Comparison of ENCODE assay signal across 18 mouse cellular contexts in genomic region chr10:20058031-20058430, GRCm38 (mm10).
DNase-seq lines count a peak whose midpoint lies in the region; ATAC-seq and TF ChIP-seq lines count a peak whose summit lies in the region.
"Had no signal": no experiment of that assay in that cellular context is flagged by ENCODE, and none has a peak within 500 bp of the region (broad histone marks: within the 10 kb centered on the region; RNA-seq: fewer than 3 reads in every experiment).

No protein-coding gene starts in this region.

- no peak for TF ChIP-seq EP300 in lung, postnatal 0 days (IDR thresholded peaks at IDR 0.05)

- no peaks in the 10 kb centered on the region for H3K27me3 ChIP-seq in lung, postnatal 0 days (replicated peaks; ENCODE audit: insufficient read depth, low read length)
- H3K27me3 ChIP-seq in limb, embryonic 10.5 days (ENCODE audit: low read depth, poor library complexity, severe bottlenecking), result no peaks in the 10 kb centered on the region
- H3K27me3 ChIP-seq: embryonic facial prominence, embryonic 15.5 days; heart, embryonic 15.5 days; midbrain, embryonic 12.5 days had no signal

- no peak for TF ChIP-seq CTCF in lung, postnatal 0 days (IDR thresholded peaks at IDR 0.05)

- 88% methylated on average over 10 of the region's 10 CpGs for WGBS in lung, postnatal 0 days
- 95% methylated on average over 10 of the region's 10 CpGs for WGBS in limb, embryonic 10.5 days

- no peak overlapping the region for H3K4me2 ChIP-seq in lung, postnatal 0 days (replicated peaks; ENCODE audit: low read depth, low read length)
- H3K4me2 ChIP-seq: embryonic facial prominence, embryonic 15.5 days; heart, embryonic 15.5 days; liver, embryonic 11.5 days; midbrain, embryonic 12.5 days had no signal

- DNase-seq in frontal cortex, postnatal 36 days (ENCODE audit: low spot score in 2 of 2), result no peak
- peak; percentile 26 for DNase-seq in lung, postnatal 0 days (ENCODE audit: low spot score)
- DNase-seq in lung, adult 18-20 months, result no peak
- DNase-seq in gastrocnemius, postnatal 25 days, result no peak
- no peak for DNase-seq in limb, embryonic 10.5 days (ENCODE audit: low spot score)
- DNase-seq: adrenal gland, postnatal 10 days; cerebellum, adult 9-10 months; gastrocnemius, postnatal 36 days; right cerebral cortex, adult 18-20 months; thymus, postnatal 4 days had no signal

- H3K27ac ChIP-seq in lung, postnatal 0 days (ENCODE audit: low read length), result no peak overlapping the region
- H3K27ac ChIP-seq in limb, embryonic 10.5 days, result no peak overlapping the region
- H3K27ac ChIP-seq: embryonic facial prominence, embryonic 15.5 days; forebrain, embryonic 10.5 days; heart, embryonic 15.5 days; midbrain, embryonic 12.5 days had no signal

- no peaks in the 10 kb centered on the region for H3K36me3 ChIP-seq in lung, postnatal 0 days (ENCODE audit: insufficient read depth, low read length)
- H3K36me3 ChIP-seq in limb, embryonic 10.5 days, result no peaks in the 10 kb centered on the region
- H3K36me3 ChIP-seq: embryonic facial prominence, embryonic 15.5 days; forebrain, embryonic 10.5 days; midbrain, embryonic 12.5 days had no signal

- no peak overlapping the region for H3K4me3 ChIP-seq in lung, postnatal 0 days (ENCODE audit: low read depth, low read length)
- no peak overlapping the region for H3K4me3 ChIP-seq in limb, embryonic 10.5 days
- H3K4me3 ChIP-seq: embryonic facial prominence, embryonic 15.5 days; forebrain, embryonic 10.5 days; heart, embryonic 15.5 days; midbrain, embryonic 12.5 days; myocyte had no signal

- no peaks in the 10 kb centered on the region for H3K9me3 ChIP-seq in lung, postnatal 0 days (ENCODE audit: low read length)
- no peaks in the 10 kb centered on the region for H3K9me3 ChIP-seq in limb, embryonic 10.5 days (replicated peaks)
- H3K9me3 ChIP-seq: embryonic facial prominence, embryonic 15.5 days; forebrain, embryonic 10.5 days; heart, embryonic 15.5 days; midbrain, embryonic 12.5 days had no signal

- no peaks in the 10 kb centered on the region for H3K4me1 ChIP-seq in lung, postnatal 0 days (ENCODE audit: insufficient read depth, low read depth, low read length)
- no peaks in the 10 kb centered on the region for H3K4me1 ChIP-seq in limb, embryonic 10.5 days
- H3K4me1 ChIP-seq: embryonic facial prominence, embryonic 15.5 days; forebrain, embryonic 10.5 days; heart, embryonic 15.5 days; midbrain, embryonic 12.5 days had no signal

- ATAC-seq in frontal cortex, adult (ENCODE audit: low TSS enrichment), result peak; percentile 20; the same call in 1 of the 2 replicates
- ATAC-seq in lung, postnatal 0 days, result no peak
- ATAC-seq in hematopoietic stem cell, adult 5-6 weeks (replicated peaks in 1 of 2; ENCODE audit: insufficient read depth in 1 of 2, low FRiP score in 2 of 2, low TSS enrichment in 1 of 2, low read depth in 1 of 2, poor library complexity in 2 of 2, severe bottlenecking in 2 of 2), result peak; percentile 46 to 76; a peak in 1 of 4 replicates

- no peak overlapping the region for H3K9ac ChIP-seq in lung, postnatal 0 days (replicated peaks; ENCODE audit: low read depth)
- H3K9ac ChIP-seq: embryonic facial prominence, embryonic 15.5 days; heart, embryonic 15.5 days; midbrain, embryonic 12.5 days had no signal
